ENCODE assay signal across 8 mouse cellular contexts in genomic region chr7:141099911-141100691, GRCm38 (mm10). TPM values are rescaled to one million over a fixed set of nuclear protein-coding genes. Genes with fewer than 3 reads are reported as not detected.
DNase-seq lines count a peak whose midpoint lies in the region; ATAC-seq lines count a peak whose summit lies in the region.

Sigirr (minus strand) TSS chr7:141100572.

- no peak for ATAC-seq in hindbrain, embryonic 12.5 days (ENCODE audit: low FRiP score)
- ATAC-seq in limb, embryonic 12.5 days (ENCODE audit: insufficient number of reproducible peaks, insufficient read depth, low FRiP score, low TSS enrichment, low read depth): no peak
- 0 out of 2 replicates have a peak, but pooled peaks have one; percentile 30 for ATAC-seq in midbrain, embryonic 11.5 days (ENCODE audit: low FRiP score)
- ATAC-seq in stomach, embryonic 14.5 days (ENCODE audit: insufficient number of reproducible peaks, insufficient read depth, low FRiP score, low read depth): peak; percentile 71

- H3K4me2 ChIP-seq in hindbrain, embryonic 12.5 days (replicated peaks): peak within 1 kb of the TSS; percentile 68
- H3K4me2 ChIP-seq in limb, embryonic 12.5 days: peak within 1 kb of the TSS; percentile 73
- H3K4me2 ChIP-seq in midbrain, embryonic 11.5 days: peak within 1 kb of the TSS; percentile 44
- peak within 1 kb of the TSS; percentile 65 for H3K4me2 ChIP-seq in stomach, embryonic 14.5 days (replicated peaks; ENCODE audit: low read depth, low read length)

- no peaks in the 10 kb centered on the region for H3K36me3 ChIP-seq in hindbrain, embryonic 12.5 days
- H3K36me3 ChIP-seq in limb, embryonic 12.5 days: no peaks in the 10 kb centered on the region
- no peaks in the 10 kb centered on the region for H3K36me3 ChIP-seq in midbrain, embryonic 11.5 days (ENCODE audit: control insufficient read depth, insufficient read depth, low read length)
- H3K36me3 ChIP-seq in stomach, embryonic 14.5 days (ENCODE audit: control insufficient read depth, insufficient read depth, low read length): no peaks in the 10 kb centered on the region

- H3K9ac ChIP-seq in hindbrain, embryonic 12.5 days: 0 out of 2 replicates have a peak within 1 kb of the TSS, but pooled peaks have one; percentile 18
- H3K9ac ChIP-seq in limb, embryonic 12.5 days (replicated peaks): peak within 1 kb of the TSS; percentile 46; the same call in 1 of the 2 replicates
- H3K9ac ChIP-seq in midbrain, embryonic 11.5 days (ENCODE audit: low read length): peak within 1 kb of the TSS; percentile 21; the same call in 1 of the 2 replicates
- peak within 1 kb of the TSS; percentile 46 for H3K9ac ChIP-seq in stomach, embryonic 14.5 days (replicated peaks; ENCODE audit: low read depth, low read length)

- peak; percentile 25 to 27 for DNase-seq in left cerebral cortex, postnatal 14 days (ENCODE audit: low spot score in 2 of 2)
- no peak for DNase-seq in left cerebral cortex, adult 9 months (ENCODE audit: low spot score in 2 of 2)
- DNase-seq in embryo, embryonic 11 days: peak; percentile 63
- DNase-seq in midbrain, embryonic 11.5 days (ENCODE audit: low spot score, missing footprints): peak; percentile 93
- DNase-seq in layer of hippocampus, postnatal 36 days: no peak

- WGBS in hindbrain, embryonic 12.5 days: 1% methylated on average over 56 of the region's 56 CpGs
- WGBS in limb, embryonic 12.5 days: 2% methylated on average over 56 of the region's 56 CpGs
- 2% methylated on average over 56 of the region's 56 CpGs for WGBS in midbrain, embryonic 11.5 days
- 1% methylated on average over 56 of the region's 56 CpGs for WGBS in stomach, embryonic 14.5 days

- H3K4me1 ChIP-seq in hindbrain, embryonic 12.5 days: peaks cover 11% of the 10 kb centered on the region
- H3K4me1 ChIP-seq in limb, embryonic 12.5 days (replicated peaks): peaks cover 12% of the 10 kb centered on the region; the same call in 1 of the 2 replicates
- H3K4me1 ChIP-seq in midbrain, embryonic 11.5 days (ENCODE audit: control insufficient read depth, insufficient read depth, low read length): peaks cover 5% of the 10 kb centered on the region; the same call in 1 of the 2 replicates
- no peaks in the 10 kb centered on the region for H3K4me1 ChIP-seq in stomach, embryonic 14.5 days (ENCODE audit: control insufficient read depth, insufficient read depth, low read length)

- peak within 1 kb of the TSS; percentile 35 for H3K4me3 ChIP-seq in hindbrain, embryonic 12.5 days
- peak within 1 kb of the TSS; percentile 41 for H3K4me3 ChIP-seq in limb, embryonic 12.5 days (replicated peaks)
- H3K4me3 ChIP-seq in midbrain, embryonic 11.5 days (ENCODE audit: low read depth, low read length): peak within 1 kb of the TSS; percentile 28
- H3K4me3 ChIP-seq in stomach, embryonic 14.5 days (ENCODE audit: low read depth, low read length): peak within 1 kb of the TSS; percentile 40

- no peak within 1 kb of the TSS for H3K27ac ChIP-seq in hindbrain, embryonic 12.5 days
- no peak within 1 kb of the TSS for H3K27ac ChIP-seq in limb, embryonic 12.5 days
- H3K27ac ChIP-seq in midbrain, embryonic 11.5 days (ENCODE audit: low read depth, low read length): no peak within 1 kb of the TSS
- H3K27ac ChIP-seq in stomach, embryonic 14.5 days (ENCODE audit: low read length): peak within 1 kb of the TSS; percentile 72

- peaks cover 67% of the 10 kb centered on the region for H3K27me3 ChIP-seq in hindbrain, embryonic 12.5 days
- H3K27me3 ChIP-seq in limb, embryonic 12.5 days: peaks cover 73% of the 10 kb centered on the region
- peaks cover 23% of the 10 kb centered on the region for H3K27me3 ChIP-seq in midbrain, embryonic 11.5 days (ENCODE audit: control insufficient read depth, insufficient read depth, low read length)
- H3K27me3 ChIP-seq in stomach, embryonic 14.5 days (ENCODE audit: control insufficient read depth, insufficient read depth, low read length): peaks cover 6% of the 10 kb centered on the region

- H3K9me3 ChIP-seq in hindbrain, embryonic 12.5 days (replicated peaks): no peaks in the 10 kb centered on the region
- no peaks in the 10 kb centered on the region for H3K9me3 ChIP-seq in limb, embryonic 12.5 days
- no peaks in the 10 kb centered on the region for H3K9me3 ChIP-seq in midbrain, embryonic 11.5 days (ENCODE audit: control insufficient read depth, low read length)
- no peaks in the 10 kb centered on the region for H3K9me3 ChIP-seq in stomach, embryonic 14.5 days (ENCODE audit: control insufficient read depth, low read depth, low read length)

- intact Hi-C loops in left cerebral cortex, postnatal 14 days (cut with DNase I): loop anchor here (10.0 kb wide), 1 partner anchor 265 kb away; no protein-coding TSS in a partner anchor

RNA-seq across cellular contexts. Expression of gene Sigirr, which starts in this region (rescaled TPM):
- total RNA-seq in left cerebral cortex, postnatal 14 days (2021): 1 to 10 TPM; 2.5 to 2.6 TPM
- polyA plus RNA-seq in hindbrain, embryonic 12.5 days (2016; fragmentation: Nextera tagmentation; extraction: Ambion mirVana): 1.7 and 2.6 TPM in 2 replicates
- 2.2 and 2.5 TPM in 2 replicates for polyA plus RNA-seq in limb, embryonic 12.5 days (2016; fragmentation: Nextera tagmentation; extraction: Ambion mirVana)
- 1.2 and 1.8 TPM in 2 replicates for polyA plus RNA-seq in midbrain, embryonic 11.5 days (2014; fragmentation: Nextera tagmentation; extraction: Ambion mirVana)
- 7.1 and 7.4 TPM in 2 replicates for polyA plus RNA-seq in stomach, embryonic 14.5 days (2014; fragmentation: Nextera tagmentation; extraction: Ambion mirVana)
- 1 to 10 TPM; 1.7 to 2.4 TPM for total RNA-seq in layer of hippocampus, postnatal 36 days (2021)

Comparison
In these comparisons a context has a peak if more than half of its experiments do, and no peak if none do; other contexts are left out.
1. DNase-seq: peak in left cerebral cortex, postnatal 14 days (2 of 2), embryo, embryonic 11 days (single experiment) and midbrain, embryonic 11.5 days (single experiment); none in left cerebral cortex, adult 9 months (0 of 2) and layer of hippocampus, postnatal 36 days (0 of 2).
2. ATAC-seq: peak in midbrain, embryonic 11.5 days (single experiment) and stomach, embryonic 14.5 days (single experiment); none in hindbrain, embryonic 12.5 days (single experiment) and limb, embryonic 12.5 days (single experiment).
3. Peak in every context shown above with its lines, with median percentiles within 50 percentile points of each other: H3K4me2 ChIP-seq, H3K4me3 ChIP-seq and H3K9ac ChIP-seq.